Mouse (Mus musculus): ENCODE results near the gene Ddost.
A peak's percentile ranks its signal among the peaks of the same experiment; 100 is the strongest.

The Ddost gene

DNA sequence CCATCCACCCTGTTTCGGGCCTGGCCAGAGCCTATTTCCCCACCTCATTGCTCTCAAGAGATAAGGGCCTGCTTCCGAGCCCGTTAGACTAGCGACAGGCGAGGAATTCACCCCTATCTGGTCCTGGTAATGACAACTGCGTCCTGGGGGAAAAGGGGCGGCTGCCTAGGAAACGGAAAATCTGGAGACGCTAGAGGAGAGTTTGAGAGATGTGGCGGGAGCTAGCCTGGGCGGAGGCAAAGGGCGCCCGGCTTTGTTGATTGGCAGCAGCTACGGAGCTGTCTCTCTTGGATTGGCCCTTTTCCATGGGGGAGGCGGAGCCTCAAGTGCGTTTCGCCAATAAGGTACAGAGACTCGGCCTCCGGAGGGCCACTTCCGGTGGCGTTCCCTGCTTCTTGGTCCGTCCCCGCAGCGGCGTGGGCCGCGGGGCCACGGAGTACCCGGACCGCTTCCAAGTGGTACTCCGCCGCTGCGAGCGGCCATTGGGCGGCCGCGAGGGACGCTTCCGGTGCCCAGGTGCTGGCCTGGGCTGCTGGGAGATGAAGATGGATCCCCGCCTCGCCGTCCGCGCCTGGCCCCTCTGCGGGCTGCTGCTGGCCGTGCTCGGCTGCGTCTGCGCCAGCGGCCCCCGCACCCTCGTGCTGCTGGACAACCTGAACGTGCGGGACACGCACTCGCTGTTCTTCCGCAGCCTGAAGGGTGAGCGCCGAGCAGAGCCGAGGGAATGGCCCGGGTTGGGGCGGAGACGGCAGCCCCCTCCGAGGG lies at the start of gene Ddost:
Gene Ddost (plus strand): TSS at position 391 of the 765 bp plus-strand sequence.
- peak; percentile 98 for DNase-seq (ENCODE audit: low read depth)

DNA sequence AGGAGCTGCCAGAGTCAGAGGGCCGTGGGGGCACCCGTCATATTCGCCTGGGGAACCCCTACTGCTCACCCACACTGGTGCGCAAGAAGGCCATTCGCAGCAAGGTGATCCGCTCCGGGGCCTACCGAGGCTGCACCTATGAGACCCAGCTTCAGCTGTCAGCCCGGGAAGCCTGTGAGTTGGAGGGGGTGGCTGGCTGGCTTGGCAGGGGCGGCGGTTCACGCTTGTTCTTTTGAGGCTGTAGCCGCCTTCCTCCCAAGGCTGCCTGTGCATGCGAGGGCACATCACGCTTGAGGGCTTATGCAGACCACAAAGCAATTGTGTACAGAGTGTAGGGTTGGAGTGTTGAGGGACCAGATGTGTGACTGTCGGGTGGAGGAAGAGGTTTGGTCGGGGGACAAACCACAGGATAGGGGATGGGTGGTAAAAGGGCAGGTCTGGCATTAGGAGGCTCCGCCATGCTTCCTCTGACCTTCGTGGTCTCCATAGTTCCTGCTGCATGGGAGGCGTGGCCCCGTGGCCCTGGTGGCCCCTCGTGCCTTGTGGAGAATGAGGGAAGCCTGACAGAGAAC lies 47.3 kb upstream of the Ddost start:
- no peak for DNase-seq (ENCODE audit: low read depth)

DNA sequence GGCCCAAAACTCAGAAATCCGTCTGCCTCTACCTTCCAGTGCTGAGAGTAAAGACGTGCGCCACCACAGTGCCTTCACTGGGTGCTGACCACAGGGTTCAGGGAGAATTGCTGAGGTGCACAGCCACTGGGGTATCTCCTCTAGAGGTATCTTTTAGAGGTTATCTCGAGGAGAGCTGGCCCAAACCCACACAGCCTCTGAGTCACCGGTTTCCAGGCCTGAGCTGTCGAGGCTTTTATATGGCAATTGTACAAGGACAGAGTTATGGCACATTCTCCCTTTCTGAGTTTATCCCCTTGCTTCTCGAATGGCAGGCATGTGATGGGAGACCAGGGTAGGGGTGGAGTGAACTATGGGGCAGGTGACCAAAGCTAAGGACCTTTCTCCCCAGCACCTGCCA lies 45.9 kb upstream of the Ddost start:
- no peak for DNase-seq (ENCODE audit: low read depth)

DNA sequence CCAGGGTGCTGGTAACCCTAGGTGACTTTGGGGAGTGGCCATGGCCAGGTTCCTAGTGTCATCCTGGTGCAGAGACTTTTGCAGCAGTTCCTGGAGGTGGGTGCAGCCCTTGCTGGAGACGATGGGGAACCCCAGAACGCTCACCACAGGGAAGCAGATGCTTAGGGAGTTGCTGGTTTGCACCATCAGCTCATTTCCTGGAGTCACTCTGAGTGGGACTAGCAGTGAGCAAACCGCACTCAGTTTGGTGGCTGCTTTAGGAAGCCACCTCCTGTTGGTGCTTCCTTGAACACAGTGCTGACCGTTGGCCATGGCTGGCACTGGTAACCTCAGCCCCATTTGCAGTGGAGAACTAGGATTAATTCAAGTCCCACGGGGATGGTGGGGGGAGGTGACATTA lies 45.0 kb upstream of the Ddost start:
- DNase-seq (ENCODE audit: low read depth): no peak

- peak; percentile 88 for DNase-seq (ENCODE audit: low read depth)
Measured at GRCm38 (mm10) chr4:138261843-138262681, 42.5 kb upstream of the Ddost start.

DNA sequence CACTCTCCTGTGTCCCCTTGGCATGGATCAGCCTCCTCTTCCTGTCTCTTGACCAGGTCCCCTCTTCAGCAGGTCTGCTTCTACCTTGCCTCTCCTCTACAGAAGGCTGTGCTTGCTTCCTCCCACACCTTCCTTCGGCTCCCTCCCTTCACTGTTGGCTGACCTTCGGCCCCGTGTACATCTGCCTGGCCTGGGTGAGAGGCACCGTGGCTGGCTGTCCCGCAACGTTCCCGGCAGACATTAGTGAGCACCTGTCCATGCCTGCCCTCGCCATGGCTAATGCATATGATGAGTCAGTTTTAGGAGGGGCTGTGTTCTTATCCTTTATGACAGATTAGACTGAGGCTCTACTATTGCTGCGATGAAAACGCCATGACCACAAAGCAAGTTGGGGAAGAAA lies 36.7 kb upstream of the Ddost start:
- DNase-seq (ENCODE audit: low read depth): no peak

DNA sequence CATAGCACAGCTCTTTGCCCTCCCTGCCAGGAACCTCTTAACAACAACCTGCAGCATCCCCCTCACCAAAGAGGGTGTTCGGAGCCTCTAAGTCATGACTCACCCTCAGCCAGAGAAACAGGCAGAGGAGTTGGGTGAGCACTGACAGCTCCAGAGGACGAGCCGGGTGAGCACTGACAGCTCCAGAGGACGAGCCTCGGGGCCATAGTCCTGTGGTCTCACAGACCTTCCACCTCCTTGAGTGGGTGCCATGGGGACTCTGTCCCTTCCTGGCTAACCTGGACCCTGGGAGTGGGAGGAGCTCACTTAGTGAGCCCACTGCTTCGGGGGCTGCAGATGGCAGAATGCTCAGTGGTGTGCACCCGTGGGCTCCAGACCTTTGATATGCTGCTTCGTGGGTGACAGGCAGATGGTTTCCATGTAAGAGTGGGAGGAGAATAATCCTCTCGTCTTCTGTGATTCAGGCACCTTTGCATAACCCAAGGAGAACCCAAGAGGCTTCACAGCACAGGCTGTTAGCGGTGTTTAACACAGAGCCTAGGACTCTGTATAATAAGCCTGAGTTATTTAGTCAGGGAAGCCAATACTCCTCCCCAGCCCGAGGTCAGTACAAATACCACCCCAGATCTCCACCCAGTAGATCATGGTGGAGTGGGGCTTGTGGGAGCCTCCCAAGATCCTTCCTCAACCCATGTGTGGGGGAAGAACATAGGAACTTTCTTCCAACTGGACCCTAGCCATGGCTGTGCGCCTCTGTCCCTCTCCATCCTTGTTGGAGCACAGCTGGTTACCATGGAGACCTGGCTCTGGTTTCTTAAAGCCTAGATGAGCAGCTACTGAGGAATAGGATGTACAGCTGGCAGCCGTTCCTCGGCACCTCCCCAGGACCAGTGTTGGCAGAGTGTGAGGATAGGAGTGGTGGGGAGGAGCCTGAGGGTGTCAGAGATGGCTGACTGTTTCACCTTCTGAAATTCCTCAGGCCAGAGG lies 32.2 kb upstream of the Ddost start:
- no peak for DNase-seq (ENCODE audit: low read depth)

- DNase-seq (ENCODE audit: low read depth): no peak
Measured at GRCm38 (mm10) chr4:138278346-138278745, 26.2 kb upstream of the Ddost start.

GRCm38 (mm10) chr4:138282834-138283233 lies 21.7 kb upstream of the Ddost start:
- DNase-seq (ENCODE audit: low read depth): peak; percentile 93

DNA sequence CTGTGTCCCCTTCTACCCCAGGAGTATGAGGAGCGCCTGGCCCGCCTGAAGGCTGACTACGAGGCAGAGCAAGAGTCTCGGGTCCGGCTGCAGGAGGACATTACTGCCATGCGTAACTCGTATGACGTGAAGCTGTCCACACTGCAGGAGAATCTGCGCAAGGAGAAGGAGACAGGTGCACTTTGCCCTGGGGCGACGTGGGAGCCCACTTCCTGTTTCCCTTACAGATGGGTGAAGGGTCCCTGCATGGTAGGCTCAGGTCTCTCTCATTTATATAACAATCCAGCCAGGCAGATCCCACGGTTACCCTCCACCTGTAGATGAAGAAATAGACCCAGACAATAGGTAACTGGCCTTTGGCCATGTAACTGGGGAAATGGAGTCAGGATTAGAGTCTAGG lies 18.1 kb upstream of the Ddost start:
- no peak for DNase-seq (ENCODE audit: low read depth)

DNA sequence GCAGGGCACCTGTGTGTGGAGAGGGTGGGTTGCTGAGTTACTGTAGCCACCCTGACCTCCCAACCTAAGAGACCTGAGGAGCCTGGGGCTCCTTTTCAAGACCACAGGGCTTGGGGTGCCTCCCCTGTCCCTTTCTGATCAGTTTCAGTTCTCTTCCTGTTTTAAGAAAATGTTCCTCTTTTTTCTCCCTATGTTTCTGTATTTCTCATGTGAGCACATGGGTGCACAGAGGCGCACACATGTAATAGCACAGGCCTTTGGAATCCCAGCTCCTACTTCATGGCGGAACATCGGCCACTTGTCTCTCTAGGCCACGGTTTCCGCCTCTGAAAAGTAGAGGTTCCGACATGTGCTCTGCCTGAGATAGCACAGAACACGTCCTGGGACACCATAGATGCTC lies 15.8 kb upstream of the Ddost start:
- DNase-seq (ENCODE audit: low read depth): no peak

GRCm38 (mm10) chr4:138292028-138292427 lies 12.5 kb upstream of the Ddost start:
- DNase-seq (ENCODE audit: low read depth): no peak

DNA sequence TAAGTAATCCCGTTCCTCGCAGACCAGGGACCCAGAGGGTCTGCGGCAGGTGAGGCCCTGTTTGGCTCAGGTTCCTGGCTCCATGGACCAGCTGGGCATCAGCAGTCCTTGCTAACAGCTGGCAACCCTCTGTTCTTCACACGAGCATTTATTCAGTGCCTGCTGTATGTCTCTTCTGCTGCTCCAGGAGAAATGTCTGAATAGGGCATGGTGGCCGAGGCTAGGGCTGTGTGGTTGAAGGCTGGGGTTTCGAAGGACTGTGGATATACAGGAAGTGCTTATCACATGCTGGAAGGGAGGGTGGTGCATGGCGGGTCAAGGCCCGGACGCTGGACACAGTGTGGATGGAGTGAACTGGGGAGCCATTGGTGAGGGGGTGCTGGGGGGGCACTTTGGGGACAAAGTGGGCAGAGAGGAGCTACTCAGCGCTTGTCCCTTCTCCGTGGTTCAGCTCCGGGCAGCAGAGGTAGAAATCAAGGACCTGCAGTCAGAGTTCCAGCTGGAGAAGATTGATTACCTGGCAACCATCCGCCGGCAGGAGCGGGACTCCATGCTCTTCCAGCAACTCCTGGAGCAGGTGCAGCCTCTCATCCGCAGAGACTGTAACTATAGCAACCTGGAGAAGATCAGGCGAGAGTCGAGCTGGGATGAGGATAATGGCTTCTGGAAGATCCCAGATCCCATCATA lies 11.1 kb upstream of the Ddost start:
- DNase-seq (ENCODE audit: low read depth): no peak

GRCm38 (mm10) chr4:138293949-138294550 lies 10.5 kb upstream of the Ddost start:
- DNase-seq (ENCODE audit: low read depth): no peak

- DNase-seq (ENCODE audit: low read depth): no peak
Measured at GRCm38 (mm10) chr4:138301271-138301780, 3.2 kb upstream of the Ddost start.

- DNase-seq (ENCODE audit: low read depth): no peak
Measured at GRCm38 (mm10) chr4:138303011-138303410, 1.5 kb upstream of the Ddost start.

GRCm38 (mm10) chr4:138303742-138304141 lies 788 bp upstream of the Ddost start:
- DNase-seq (ENCODE audit: low read depth): no peak

DNA sequence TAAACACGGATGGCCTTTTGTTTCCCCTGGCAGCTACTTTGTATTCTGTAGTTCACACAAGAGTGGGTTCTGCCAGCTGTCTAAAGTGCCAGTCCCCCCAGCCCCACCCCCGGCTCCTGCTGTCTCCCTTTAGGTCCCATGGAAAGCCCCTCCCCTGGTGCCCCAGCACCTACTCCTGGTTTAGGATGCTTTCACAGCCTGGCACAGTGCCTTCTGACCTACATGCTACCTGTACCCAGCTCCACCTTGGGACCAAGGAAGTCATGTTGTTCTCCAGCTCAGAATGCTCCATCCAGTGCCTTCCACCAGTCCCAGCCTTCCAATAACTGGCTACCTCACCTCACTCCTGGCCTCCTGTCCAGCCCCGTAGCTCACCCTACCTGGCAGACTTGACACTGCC lies 2.5 kb downstream of the Ddost start:
- no peak for DNase-seq (ENCODE audit: low read depth)

DNA sequence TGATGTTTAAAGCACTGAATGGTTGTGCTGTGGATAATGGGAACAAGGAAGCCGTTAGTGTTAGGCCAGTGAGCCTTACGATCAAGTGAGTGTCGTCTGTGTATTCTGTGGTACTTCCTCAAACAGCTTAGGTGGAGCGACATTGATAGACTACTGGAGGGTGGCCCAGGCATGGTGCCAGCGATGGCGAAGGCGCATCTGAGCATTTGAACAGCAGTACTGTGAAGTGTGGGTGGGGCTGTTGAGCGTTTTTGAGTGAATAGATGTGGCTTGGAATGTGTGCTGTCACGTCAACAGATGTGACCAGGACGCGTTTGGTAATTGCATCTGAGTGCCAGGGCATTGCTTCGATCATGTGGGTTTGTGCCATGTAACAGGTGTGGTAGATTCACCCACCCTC lies 3.2 kb downstream of the Ddost start:
- DNase-seq (ENCODE audit: low read depth): no peak

GRCm38 (mm10) chr4:138310311-138310910 lies 5.9 kb downstream of the Ddost start:
- no peak for DNase-seq (ENCODE audit: low read depth)
